Mouse (Mus musculus): ENCODE data around the gene Galk2. TPM values are rescaled to one million over a fixed set of nuclear protein-coding genes. Genes with fewer than 3 reads are reported as not detected.

Galk2 gene
- polyA plus RNA-seq, 1 experiment, result 54.7 TPM

- H3K27ac ChIP-seq (ENCODE audit: insufficient read depth, low read depth, low read length), result no peak overlapping the region
- no peaks in the 10 kb centered on the region for H3K27me3 ChIP-seq (replicated peaks; ENCODE audit: control insufficient read depth, insufficient read depth, low read length)
- 88% methylated on average over 6 of the region's 6 CpGs for WGBS
- no peak for DNase-seq
- no peak overlapping the region for H3K4me3 ChIP-seq (ENCODE audit: insufficient read depth, low read depth, low read length)
- no peaks in the 10 kb centered on the region for H3K36me3 ChIP-seq (ENCODE audit: control insufficient read depth, insufficient read depth, low read length)
- H3K4me1 ChIP-seq (ENCODE audit: control insufficient read depth, insufficient read depth, low read length), result no peaks in the 10 kb centered on the region
- TF ChIP-seq CTCF (conservative IDR thresholded peaks at IDR 0.05; ENCODE audit: insufficient read depth, insufficient read length, low read depth, low read length) (no peak), POLR2A (IDR thresholded peaks at IDR 0.05; ENCODE audit: low read depth, low read length) (no peak)
Observed at GRCm38 (mm10) chr2:125938993-125939642, 80.2 kb downstream of the Galk2 start.

DNA sequence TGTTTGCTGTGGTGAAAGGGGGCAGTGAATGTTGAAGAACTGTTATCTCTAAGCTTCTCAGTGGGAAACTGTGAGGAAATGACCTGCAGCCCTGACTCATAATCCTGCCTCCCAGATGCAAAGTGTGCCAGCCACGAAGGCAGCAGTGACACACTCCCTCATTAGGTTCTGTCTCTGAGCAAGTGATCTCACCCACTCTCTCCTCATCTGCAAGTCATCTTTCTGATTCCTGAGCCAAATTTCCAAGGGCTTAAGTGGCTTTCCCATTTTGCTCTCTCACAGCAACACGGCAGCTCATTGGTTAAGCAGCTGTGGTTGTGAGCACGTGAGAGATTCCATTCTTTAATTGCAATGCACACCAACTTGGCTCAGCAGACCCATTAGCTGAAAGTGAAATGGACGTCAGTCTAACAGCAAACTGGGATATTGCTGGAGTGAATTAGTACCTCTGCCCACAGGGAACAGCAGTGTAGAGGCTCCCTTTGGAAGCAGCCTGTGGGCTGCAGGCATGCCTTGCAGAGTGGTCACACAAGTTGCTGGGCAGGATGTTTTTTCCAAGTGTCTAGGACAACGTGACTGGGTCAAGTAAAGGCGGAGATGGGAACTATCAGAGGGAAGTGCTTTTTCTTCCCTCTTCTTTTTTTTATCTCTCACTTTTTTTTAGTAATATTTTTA is 82.3 kb downstream of the Galk2 start:
- no peak overlapping the region for H3K27ac ChIP-seq (ENCODE audit: insufficient read depth, low read depth, low read length)
- H3K27me3 ChIP-seq (replicated peaks; ENCODE audit: control insufficient read depth, insufficient read depth, low read length), result no peaks in the 10 kb centered on the region
- no peak overlapping the region for H3K4me3 ChIP-seq (ENCODE audit: insufficient read depth, low read depth, low read length)
- DNase-seq, result no peak
- no peaks in the 10 kb centered on the region for H3K36me3 ChIP-seq (ENCODE audit: control insufficient read depth, insufficient read depth, low read length)
- WGBS, result 77% methylated on average over 6 of the region's 6 CpGs
- TF ChIP-seq POLR2A (IDR thresholded peaks at IDR 0.05; ENCODE audit: low read depth, low read length) (no peak), CTCF (conservative IDR thresholded peaks at IDR 0.05; ENCODE audit: insufficient read depth, insufficient read length, low read depth, low read length) (no peak)
- no peaks in the 10 kb centered on the region for H3K4me1 ChIP-seq (ENCODE audit: control insufficient read depth, insufficient read depth, low read length)

GRCm38 (mm10) chr2:125943301-125943700 is 84.4 kb downstream of the Galk2 start:
- TF ChIP-seq CTCF (conservative IDR thresholded peaks at IDR 0.05; ENCODE audit: insufficient read depth, insufficient read length, low read depth, low read length), result no peak
- TF ChIP-seq POLR2A (IDR thresholded peaks at IDR 0.05; ENCODE audit: low read depth, low read length), result no peak
- H3K27me3 ChIP-seq (replicated peaks; ENCODE audit: control insufficient read depth, insufficient read depth, low read length), result no peaks in the 10 kb centered on the region
- WGBS, result 75% methylated on average over 1 of the region's 1 CpGs
- no peaks in the 10 kb centered on the region for H3K36me3 ChIP-seq (ENCODE audit: control insufficient read depth, insufficient read depth, low read length)
- no peak for DNase-seq
- no peak overlapping the region for H3K4me3 ChIP-seq (ENCODE audit: insufficient read depth, low read depth, low read length)
- no peak overlapping the region for H3K27ac ChIP-seq (ENCODE audit: insufficient read depth, low read depth, low read length)
- H3K4me1 ChIP-seq (ENCODE audit: control insufficient read depth, insufficient read depth, low read length), result no peaks in the 10 kb centered on the region

- Histone ChIP-seq H3K27ac (ENCODE audit: insufficient read depth, low read depth, low read length) (no peak overlapping the region), H3K4me1 (ENCODE audit: control insufficient read depth, insufficient read depth, low read length) (no peaks in the 10 kb centered on the region), H3K27me3 (replicated peaks; ENCODE audit: control insufficient read depth, insufficient read depth, low read length) (no peaks in the 10 kb centered on the region), H3K36me3 (ENCODE audit: control insufficient read depth, insufficient read depth, low read length) (peaks cover 5% of the 10 kb centered on the region), H3K4me3 (ENCODE audit: insufficient read depth, low read depth, low read length) (no peak overlapping the region)
- TF ChIP-seq CTCF (conservative IDR thresholded peaks at IDR 0.05; ENCODE audit: insufficient read depth, insufficient read length, low read depth, low read length), result no peak
- TF ChIP-seq POLR2A (IDR thresholded peaks at IDR 0.05; ENCODE audit: low read depth, low read length), result no peak
- DNase-seq, result no peak
- WGBS, result 89% methylated on average over 2 of the region's 2 CpGs
Observed at GRCm38 (mm10) chr2:125948195-125948594, 89.3 kb downstream of the Galk2 start.

- no peaks in the 10 kb centered on the region for H3K4me1 ChIP-seq (ENCODE audit: control insufficient read depth, insufficient read depth, low read length)
- WGBS, result 87% methylated on average over 1 of the region's 1 CpGs
- no peak for DNase-seq
- no peaks in the 10 kb centered on the region for H3K27me3 ChIP-seq (replicated peaks; ENCODE audit: control insufficient read depth, insufficient read depth, low read length)
- H3K36me3 ChIP-seq (ENCODE audit: control insufficient read depth, insufficient read depth, low read length), result no peaks in the 10 kb centered on the region
- no peak for TF ChIP-seq POLR2A (IDR thresholded peaks at IDR 0.05; ENCODE audit: low read depth, low read length)
- TF ChIP-seq CTCF (conservative IDR thresholded peaks at IDR 0.05; ENCODE audit: insufficient read depth, insufficient read length, low read depth, low read length), result no peak
- no peak overlapping the region for H3K4me3 ChIP-seq (ENCODE audit: insufficient read depth, low read depth, low read length)
- H3K27ac ChIP-seq (ENCODE audit: insufficient read depth, low read depth, low read length), result no peak overlapping the region
Observed at GRCm38 (mm10) chr2:125968811-125969210, 109.9 kb downstream of the Galk2 start.

DNA sequence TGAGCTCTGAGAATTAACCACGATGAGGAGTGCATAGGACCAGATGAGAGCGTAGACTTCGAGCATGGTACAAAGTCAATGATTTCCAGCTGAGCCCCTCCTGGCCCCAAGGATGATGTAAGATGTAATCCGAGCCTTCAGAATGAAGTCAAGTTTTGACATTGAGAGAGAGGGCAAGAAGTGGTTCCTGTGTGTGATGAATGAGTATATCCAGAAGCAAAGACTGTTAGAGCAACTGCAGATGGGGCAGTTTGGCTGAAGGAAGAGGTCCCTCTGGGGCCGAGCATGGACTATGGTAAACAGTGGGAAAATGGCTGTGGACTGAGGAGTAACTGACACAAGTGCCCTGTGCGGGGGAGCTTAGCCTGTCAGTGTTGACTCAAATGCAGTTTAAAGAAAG is 114.3 kb downstream of the Galk2 start:
- no peak overlapping the region for H3K4me3 ChIP-seq (ENCODE audit: insufficient read depth, low read depth, low read length)

DNA sequence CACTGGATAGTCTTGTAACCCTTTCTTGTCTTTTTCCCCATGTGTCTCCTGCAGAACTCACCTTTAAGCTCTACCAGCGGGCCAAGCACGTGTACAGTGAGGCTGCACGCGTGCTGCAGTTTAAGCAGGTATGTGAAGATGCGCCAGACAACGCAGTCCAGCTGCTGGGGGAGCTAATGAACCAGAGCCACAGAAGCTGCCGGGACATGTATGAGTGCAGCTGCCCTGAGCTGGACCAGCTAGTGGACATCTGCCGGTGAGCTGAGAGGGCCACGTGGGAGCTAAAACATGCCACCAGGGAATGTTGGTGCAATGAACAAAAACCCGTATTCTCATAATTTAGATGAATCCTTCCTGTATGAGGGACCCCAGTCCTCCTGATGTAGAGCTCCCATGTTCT is 116.3 kb downstream of the Galk2 start:
- no peak for DNase-seq
- TF ChIP-seq POLR2A (IDR thresholded peaks at IDR 0.05; ENCODE audit: low read depth, low read length), result no peak
- no peak for TF ChIP-seq CTCF (conservative IDR thresholded peaks at IDR 0.05; ENCODE audit: insufficient read depth, insufficient read length, low read depth, low read length)
- 95% methylated on average over 10 of the region's 10 CpGs for WGBS
- Histone ChIP-seq H3K36me3 (ENCODE audit: control insufficient read depth, insufficient read depth, low read length) (peaks cover 2% of the 10 kb centered on the region; the same call in 1 of the 2 replicates), H3K27me3 (replicated peaks; ENCODE audit: control insufficient read depth, insufficient read depth, low read length) (no peaks in the 10 kb centered on the region), H3K27ac (ENCODE audit: insufficient read depth, low read depth, low read length) (no peak overlapping the region), H3K4me1 (ENCODE audit: control insufficient read depth, insufficient read depth, low read length) (no peaks in the 10 kb centered on the region), H3K4me3 (ENCODE audit: insufficient read depth, low read depth, low read length) (no peak overlapping the region)

More for the DNA sequence above, 114.3 kb downstream of the Galk2 start:
- 42% methylated on average over 6 of the region's 6 CpGs for WGBS
- no peaks in the 10 kb centered on the region for H3K4me1 ChIP-seq (ENCODE audit: control insufficient read depth, insufficient read depth, low read length)
- DNase-seq, result peak; percentile 12
- H3K27ac ChIP-seq (ENCODE audit: insufficient read depth, low read depth, low read length), result no peak overlapping the region
- peaks cover 2% of the 10 kb centered on the region; the same call in 1 of the 2 replicates for H3K36me3 ChIP-seq (ENCODE audit: control insufficient read depth, insufficient read depth, low read length)
- TF ChIP-seq POLR2A (IDR thresholded peaks at IDR 0.05; ENCODE audit: low read depth, low read length) (no peak), CTCF (conservative IDR thresholded peaks at IDR 0.05; ENCODE audit: insufficient read depth, insufficient read length, low read depth, low read length) (no peak)
- H3K27me3 ChIP-seq (replicated peaks; ENCODE audit: control insufficient read depth, insufficient read depth, low read length), result no peaks in the 10 kb centered on the region

Measured in kidney, adult 2 months (tissue).